Mouse (Mus musculus): ENCODE data around the gene Nek3. TPM values are rescaled to one million over a fixed set of nuclear protein-coding genes. Genes with fewer than 3 reads are reported as not detected.

The Nek3 gene
- total and polyA plus RNA-seq, 2 experiments from 2014 or later = 4.1 to 5.1 TPM

- ATAC-seq (ENCODE audit: low FRiP score) = no peak
- no peak overlapping the region for H3K27ac ChIP-seq (ENCODE audit: low read depth, low read length)
- H3K36me3 ChIP-seq (ENCODE audit: insufficient read depth, low read length) = peaks cover 5% of the 10 kb centered on the region
- no peak overlapping the region for H3K4me3 ChIP-seq (ENCODE audit: low read depth, low read length)
- WGBS = 81% methylated on average over 5 of the region's 5 CpGs
- no peak overlapping the region for H3K9ac ChIP-seq (replicated peaks; ENCODE audit: low read length, poor library complexity, severe bottlenecking)
- no peaks in the 10 kb centered on the region for H3K9me3 ChIP-seq (ENCODE audit: low read length)
- no peaks in the 10 kb centered on the region for H3K27me3 ChIP-seq (ENCODE audit: insufficient read depth, low read length)
- no peaks in the 10 kb centered on the region for H3K4me1 ChIP-seq (ENCODE audit: insufficient read depth, low read length)
- DNase-seq (ENCODE audit: low spot score) = no peak
- no peak overlapping the region for H3K4me2 ChIP-seq (ENCODE audit: low read depth, low read length, poor library complexity, severe bottlenecking)
- no peak for TF ChIP-seq CTCF (IDR thresholded peaks at IDR 0.05)
These were observed 31.5 kb downstream of the Nek3 start for GRCm38 (mm10) chr8:22134750-22135135.

DNA sequence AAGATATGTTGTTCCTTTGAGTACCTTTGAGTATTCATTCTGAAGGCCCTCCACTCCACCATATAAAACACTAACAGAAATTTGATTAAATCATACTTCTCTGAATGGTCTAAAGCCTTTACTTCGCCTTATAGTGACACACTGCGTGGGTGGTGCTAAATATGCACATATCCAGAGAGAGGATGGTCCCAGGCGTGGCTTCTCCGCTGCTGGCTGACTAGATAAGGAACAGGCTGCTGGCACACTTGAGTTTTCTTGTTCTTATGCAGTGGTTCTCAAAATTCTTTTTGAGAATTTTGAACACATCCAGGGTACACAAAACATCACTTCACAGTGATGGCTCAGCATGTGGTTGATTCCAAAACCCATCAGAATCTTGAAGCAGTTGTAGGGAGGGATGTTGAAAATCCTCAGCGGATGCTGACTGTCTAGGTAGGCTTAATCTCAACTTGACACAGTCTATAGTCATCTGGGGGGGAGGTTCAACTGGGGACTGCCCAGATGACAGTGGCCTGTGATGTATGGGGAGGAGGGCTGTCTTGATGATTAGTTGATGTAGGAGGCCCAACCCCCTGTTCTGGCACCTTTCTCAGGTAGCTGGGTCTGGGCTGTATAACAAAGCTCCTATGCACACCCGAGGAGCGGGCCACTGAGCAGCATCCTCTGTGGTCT, 32.0 kb downstream of the Nek3 start:
- no peak overlapping the region for H3K27ac ChIP-seq (ENCODE audit: low read depth, low read length)
- no peaks in the 10 kb centered on the region for H3K4me1 ChIP-seq (ENCODE audit: insufficient read depth, low read length)
- H3K4me2 ChIP-seq (ENCODE audit: low read depth, low read length, poor library complexity, severe bottlenecking) = no peak overlapping the region
- ATAC-seq (ENCODE audit: low FRiP score) (no peak), DNase-seq (ENCODE audit: low spot score) (no peak)
- no peak overlapping the region for H3K4me3 ChIP-seq (ENCODE audit: low read depth, low read length)
- H3K9me3 ChIP-seq (ENCODE audit: low read length) = no peaks in the 10 kb centered on the region
- no peaks in the 10 kb centered on the region for H3K27me3 ChIP-seq (ENCODE audit: insufficient read depth, low read length)
- 95% methylated on average over 7 of the region's 7 CpGs for WGBS
- TF ChIP-seq CTCF (IDR thresholded peaks at IDR 0.05) = no peak
- H3K9ac ChIP-seq (replicated peaks; ENCODE audit: low read length, poor library complexity, severe bottlenecking) = no peak overlapping the region
- H3K36me3 ChIP-seq (ENCODE audit: insufficient read depth, low read length) = peaks cover 5% of the 10 kb centered on the region

DNA sequence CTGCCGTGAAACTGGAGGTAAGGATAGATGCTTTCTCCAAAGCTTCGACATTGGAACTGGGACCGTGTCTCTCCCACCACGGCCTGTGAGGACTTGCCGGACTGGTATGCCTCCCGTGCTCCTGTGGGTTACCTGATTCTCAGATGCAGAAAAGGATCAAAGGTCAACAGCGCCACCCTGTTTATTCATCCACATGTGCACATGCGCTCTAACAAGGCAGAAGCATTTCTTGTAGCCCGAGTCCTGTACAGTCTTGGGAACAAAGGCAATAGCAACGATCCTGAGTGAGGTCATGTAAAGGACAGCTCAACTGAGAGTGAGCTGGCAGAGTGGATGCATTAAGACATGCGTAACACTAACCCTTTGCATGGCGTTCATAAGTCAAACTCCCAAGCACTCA, 34.2 kb downstream of the Nek3 start:
- 90% methylated on average over 12 of the region's 12 CpGs for WGBS

DNA sequence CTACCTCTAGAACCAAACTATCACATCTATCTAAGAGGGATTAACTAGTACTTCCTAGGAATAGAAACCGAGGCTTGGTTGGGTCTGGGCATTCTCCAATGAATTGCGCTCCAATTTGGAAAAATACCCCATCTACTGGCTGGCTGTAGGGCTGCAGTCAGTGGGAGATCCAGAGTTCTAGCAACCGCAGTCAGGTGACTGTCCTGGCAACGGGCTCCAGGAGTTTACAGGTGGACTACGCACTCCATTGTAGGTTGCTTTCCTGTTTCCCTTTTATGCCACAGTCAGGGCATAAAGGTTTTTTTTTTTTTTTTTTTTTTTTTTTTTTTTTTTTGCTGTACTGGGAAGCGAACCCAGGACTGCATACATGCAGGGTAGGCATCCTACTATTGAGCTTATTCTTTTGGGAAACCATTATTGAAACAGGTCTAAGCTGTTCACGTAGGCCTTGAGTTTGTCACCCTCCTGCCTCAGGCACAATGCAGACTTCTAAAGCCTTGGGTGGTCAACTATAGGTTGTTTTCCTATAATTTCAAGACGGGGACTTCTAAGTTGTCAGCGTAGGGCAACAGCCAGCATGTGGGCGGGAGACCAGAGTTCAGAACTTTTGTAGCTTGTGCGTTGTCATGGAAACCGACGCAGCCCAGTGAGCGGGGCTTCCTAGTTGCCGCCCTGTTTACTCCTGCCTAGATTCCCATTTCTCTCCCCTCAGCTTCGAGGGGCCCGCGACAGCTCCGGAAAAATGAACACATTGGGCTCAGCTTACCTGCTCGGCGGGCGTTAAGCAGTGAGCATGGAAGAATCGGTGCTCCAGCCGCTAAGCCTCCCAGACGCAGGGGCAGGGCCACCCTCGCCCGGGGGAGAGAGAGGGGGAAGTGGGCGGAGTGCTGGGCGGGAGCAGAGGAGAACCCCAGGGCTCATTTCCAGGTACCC, 41.7 kb downstream of the Nek3 start, which contains the start of gene Nek5:
Nek5 (minus strand) TSS at position 834 of the 933 bp plus-strand sequence.
- under 1% methylated on average over 29 of the region's 29 CpGs for WGBS
- DNase-seq (ENCODE audit: low spot score) = peak; percentile 65
- peak; percentile 67 for ATAC-seq (ENCODE audit: low FRiP score)
- no peaks in the 10 kb centered on the region; the same call in 1 of the 2 replicates for H3K36me3 ChIP-seq (ENCODE audit: insufficient read depth, low read length)
- H3K4me2 ChIP-seq (ENCODE audit: low read depth, low read length, poor library complexity, severe bottlenecking) = peak within 1 kb of the TSS; percentile 69
- peak; percentile 70 for TF ChIP-seq CTCF (IDR thresholded peaks at IDR 0.05)
- H3K9ac ChIP-seq (replicated peaks; ENCODE audit: low read length, poor library complexity, severe bottlenecking) = 0 out of 2 replicates have a peak within 1 kb of the TSS, but pooled peaks have one; percentile 26
- H3K4me3 ChIP-seq (ENCODE audit: low read depth, low read length) = peak within 1 kb of the TSS; percentile 33
- H3K4me1 ChIP-seq (ENCODE audit: insufficient read depth, low read length) = no peaks in the 10 kb centered on the region
- no peak within 1 kb of the TSS for H3K27ac ChIP-seq (ENCODE audit: low read depth, low read length)
- H3K27me3 ChIP-seq (ENCODE audit: insufficient read depth, low read length) = no peaks in the 10 kb centered on the region
- H3K9me3 ChIP-seq (ENCODE audit: low read length) = no peaks in the 10 kb centered on the region

More for the DNA sequence above, 34.2 kb downstream of the Nek3 start:
- no peak overlapping the region for H3K9ac ChIP-seq (replicated peaks; ENCODE audit: low read length, poor library complexity, severe bottlenecking)
- H3K9me3 ChIP-seq (ENCODE audit: low read length) = no peaks in the 10 kb centered on the region
- H3K4me2 ChIP-seq (ENCODE audit: low read depth, low read length, poor library complexity, severe bottlenecking) = no peak overlapping the region
- H3K4me3 ChIP-seq (ENCODE audit: low read depth, low read length) = no peak overlapping the region
- DNase-seq (ENCODE audit: low spot score) (no peak), ATAC-seq (ENCODE audit: low FRiP score) (no peak)
- H3K27me3 ChIP-seq (ENCODE audit: insufficient read depth, low read length) = no peaks in the 10 kb centered on the region
- H3K4me1 ChIP-seq (ENCODE audit: insufficient read depth, low read length) = no peaks in the 10 kb centered on the region
- no peak for TF ChIP-seq CTCF (IDR thresholded peaks at IDR 0.05)
- no peak overlapping the region for H3K27ac ChIP-seq (ENCODE audit: low read depth, low read length)
- H3K36me3 ChIP-seq (ENCODE audit: insufficient read depth, low read length) = peaks cover 5% of the 10 kb centered on the region

DNA sequence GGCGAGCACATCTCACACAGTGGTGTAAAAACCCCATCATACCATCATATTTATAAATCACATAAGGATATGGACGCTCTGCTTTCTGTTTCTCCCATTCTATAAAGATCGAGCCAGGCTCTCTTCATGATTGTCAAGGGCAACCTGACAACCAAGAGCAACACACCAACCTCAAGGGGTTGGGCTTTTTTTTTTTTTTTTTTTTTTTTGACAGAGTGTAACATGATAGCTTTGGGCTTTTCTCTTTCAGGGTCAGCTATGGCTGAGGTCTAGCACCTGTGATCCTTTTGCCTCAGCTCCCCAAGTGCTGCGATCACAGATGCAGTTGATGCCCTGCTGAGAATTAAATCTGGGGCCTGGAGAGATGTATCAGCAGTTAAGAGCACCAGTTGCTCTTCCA, 59.2 kb downstream of the Nek3 start:
- WGBS = 73% methylated on average over 4 of the region's 4 CpGs
- no peaks in the 10 kb centered on the region for H3K9me3 ChIP-seq (ENCODE audit: low read length)
- no peak for TF ChIP-seq CTCF (IDR thresholded peaks at IDR 0.05)
- H3K4me2 ChIP-seq (ENCODE audit: low read depth, low read length, poor library complexity, severe bottlenecking) = no peak overlapping the region
- H3K9ac ChIP-seq (replicated peaks; ENCODE audit: low read length, poor library complexity, severe bottlenecking) = no peak overlapping the region
- DNase-seq (ENCODE audit: low spot score) = no peak
- no peaks in the 10 kb centered on the region for H3K27me3 ChIP-seq (ENCODE audit: insufficient read depth, low read length)
- no peaks in the 10 kb centered on the region for H3K36me3 ChIP-seq (ENCODE audit: insufficient read depth, low read length)
- no peak overlapping the region for H3K4me3 ChIP-seq (ENCODE audit: low read depth, low read length)
- no peaks in the 10 kb centered on the region for H3K4me1 ChIP-seq (ENCODE audit: insufficient read depth, low read length)
- no peak overlapping the region for H3K27ac ChIP-seq (ENCODE audit: low read depth, low read length)
- no peak for ATAC-seq (ENCODE audit: low FRiP score)

DNA sequence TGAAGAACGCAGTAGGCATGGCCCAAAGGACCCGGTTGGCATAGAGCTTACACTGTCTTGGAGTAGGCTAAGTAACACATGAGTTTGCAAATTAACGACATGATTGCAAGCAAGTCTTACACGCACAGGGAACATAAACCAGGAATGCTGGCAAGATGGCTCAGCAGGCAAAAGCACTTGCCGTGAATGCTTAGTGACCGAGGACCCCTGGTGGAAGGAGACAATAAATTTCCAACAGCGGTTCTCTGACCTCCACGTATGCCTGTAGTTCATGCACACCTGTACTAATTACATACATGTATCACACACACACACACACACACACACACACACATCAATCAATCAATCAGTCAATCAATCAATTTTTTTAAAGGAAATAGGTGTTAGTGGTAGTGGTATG, 74.7 kb downstream of the Nek3 start:
- WGBS = 48% methylated on average over 8 of the region's 8 CpGs
- Histone ChIP-seq H3K9me3 (ENCODE audit: low read length) (no peaks in the 10 kb centered on the region), H3K4me3 (ENCODE audit: low read depth, low read length) (no peak overlapping the region), H3K9ac (replicated peaks; ENCODE audit: low read length, poor library complexity, severe bottlenecking) (no peak overlapping the region), H3K4me1 (ENCODE audit: insufficient read depth, low read length) (no peaks in the 10 kb centered on the region), H3K4me2 (ENCODE audit: low read depth, low read length, poor library complexity, severe bottlenecking) (no peak overlapping the region), H3K27ac (ENCODE audit: low read depth, low read length) (no peak overlapping the region), H3K36me3 (ENCODE audit: insufficient read depth, low read length) (no peaks in the 10 kb centered on the region), H3K27me3 (ENCODE audit: insufficient read depth, low read length) (no peaks in the 10 kb centered on the region)
- DNase-seq (ENCODE audit: low spot score) (peak; percentile 16), ATAC-seq (ENCODE audit: low FRiP score) (no peak)
- TF ChIP-seq CTCF (IDR thresholded peaks at IDR 0.05) = peak; percentile 50

All from midbrain, postnatal 0 days (tissue).